Mouse (Mus musculus) forebrain, embryonic 13.5 days (tissue): Measurements from ENCODE around the gene Foxa3. TPM values are rescaled to one million over a fixed set of nuclear protein-coding genes. Genes with fewer than 3 reads are reported as not detected.
A peak's percentile ranks its signal among the peaks of the same experiment; 100 is the strongest.

Experiments used
- ATAC-seq: fragments of 200-750 bp; cut with Nextera tagmentation; 2 replicates; pipeline ENCODE4 v1.8.0; 2017
- H3K27ac ChIP-seq: fragments of 300-500 bp; sonication (generic); 2 replicates; pipeline ENCODE4 v1.5.1; 2015; ENCODE audit warnings: inconsistent platforms, mild to moderate bottlenecking, moderate library complexity
- H3K27me3 ChIP-seq: fragments of 300-500 bp; sonication (generic); 2 replicates; pipeline ENCODE4 v1.6.1; 2015; ENCODE audit warnings: mild to moderate bottlenecking, inconsistent platforms
- H3K36me3 ChIP-seq: fragments of 300-500 bp; sonication (generic); 2 replicates; pipeline ENCODE4 v1.6.1; 2015; ENCODE audit warnings: mild to moderate bottlenecking, inconsistent platforms; ENCODE audit not compliant: poor library complexity, severe bottlenecking
- H3K4me1 ChIP-seq: fragments of 300-500 bp; sonication (generic); 2 replicates; pipeline ENCODE4 v1.6.1; 2015; ENCODE audit warnings: inconsistent platforms
- H3K4me2 ChIP-seq: fragments of 300-500 bp; sonication (generic); 2 replicates; pipeline ENCODE4 v1.6.1; 2015; ENCODE audit warnings: inconsistent platforms, mild to moderate bottlenecking, moderate library complexity
- H3K4me3 ChIP-seq: fragments of 300-500 bp; sonication (generic); 2 replicates; pipeline ENCODE4 v1.5.1; 2015; ENCODE audit warnings: mild to moderate bottlenecking, inconsistent platforms
- H3K9ac ChIP-seq: fragments of 300-500 bp; sonication (generic); 2 replicates; pipeline ENCODE4 v1.6.1; 2015; ENCODE audit warnings: mild to moderate bottlenecking, inconsistent platforms
- H3K9me3 ChIP-seq: fragments of 300-500 bp; sonication (generic); replicated peaks from 2 replicates; pipeline ENCODE4 v1.6.1; 2016; ENCODE audit warnings: inconsistent platforms
- WGBS: fragments of 180-500 bp; shearing (Covaris S2); methylation state at CpG from one replicate; pipeline ENCODE4 v1.1.7; 2015; 5-methylcytosine and 5-hydroxymethylcytosine counted together
- polyA plus RNA-seq: library from polyadenylated mRNA; unstranded; fragments of >200 nt; fragmentation: Nextera tagmentation; extraction: Ambion mirVana; gene quantifications from 2 replicates; pipeline ENCODE4 v1.2.1, GENCODE M21; 2015

Gene Foxa3
- polyA plus RNA-seq, 1 experiment from 2014 or later, result not detected

GRCm38 (mm10) chr7:19052345-19053135 lies 29.2 kb upstream of the Foxa3 start:
- H3K4me3 ChIP-seq, result no peak overlapping the region
- no peaks in the 10 kb centered on the region for H3K9me3 ChIP-seq
- H3K36me3 ChIP-seq, result peaks cover 54% of the 10 kb centered on the region
- no peak for ATAC-seq
- no peak overlapping the region for H3K9ac ChIP-seq
- H3K27me3 ChIP-seq, result no peaks in the 10 kb centered on the region
- no peak overlapping the region for H3K27ac ChIP-seq
- H3K4me2 ChIP-seq, result no peak overlapping the region
- peaks cover 12% of the 10 kb centered on the region for H3K4me1 ChIP-seq
- 88% methylated on average over 15 of the region's 15 CpGs for WGBS

GRCm38 (mm10) chr7:19051161-19051560 lies 27.8 kb upstream of the Foxa3 start:
- peaks cover 12% of the 10 kb centered on the region for H3K4me1 ChIP-seq
- no peak overlapping the region for H3K9ac ChIP-seq
- no peak overlapping the region for H3K27ac ChIP-seq
- ATAC-seq, result no peak
- no peaks in the 10 kb centered on the region for H3K27me3 ChIP-seq
- no peaks in the 10 kb centered on the region for H3K9me3 ChIP-seq
- peaks cover 68% of the 10 kb centered on the region for H3K36me3 ChIP-seq
- no peak overlapping the region for H3K4me2 ChIP-seq
- H3K4me3 ChIP-seq, result no peak overlapping the region
- 77% methylated on average over 4 of the region's 4 CpGs for WGBS

- no peak overlapping the region for H3K4me3 ChIP-seq
- H3K4me2 ChIP-seq, result no peak overlapping the region
- peaks cover 12% of the 10 kb centered on the region for H3K4me1 ChIP-seq
- H3K27ac ChIP-seq, result no peak overlapping the region
- no peaks in the 10 kb centered on the region for H3K27me3 ChIP-seq
- H3K9ac ChIP-seq, result no peak overlapping the region
- H3K36me3 ChIP-seq, result peaks cover 78% of the 10 kb centered on the region
- ATAC-seq, result no peak
- 94% methylated on average over 8 of the region's 8 CpGs for WGBS
- H3K9me3 ChIP-seq, result no peaks in the 10 kb centered on the region
Observed at GRCm38 (mm10) chr7:19050172-19050571, 26.8 kb upstream of the Foxa3 start.

- Histone ChIP-seq H3K36me3 (peaks cover 87% of the 10 kb centered on the region), H3K27ac (no peak overlapping the region), H3K9ac (no peak overlapping the region), H3K27me3 (no peaks in the 10 kb centered on the region), H3K9me3 (no peaks in the 10 kb centered on the region), H3K4me1 (peaks cover 5% of the 10 kb centered on the region; the same call in 1 of the 2 replicates), H3K4me3 (no peak overlapping the region), H3K4me2 (no peak overlapping the region)
- 96% methylated on average over 5 of the region's 5 CpGs for WGBS
- ATAC-seq, result no peak
Observed at GRCm38 (mm10) chr7:19049252-19049651, 25.9 kb upstream of the Foxa3 start.

- no peak for ATAC-seq
- no peak overlapping the region for H3K9ac ChIP-seq
- peaks cover 99% of the 10 kb centered on the region for H3K36me3 ChIP-seq
- H3K27ac ChIP-seq, result no peak overlapping the region
- H3K4me2 ChIP-seq, result no peak overlapping the region
- no peak overlapping the region for H3K4me3 ChIP-seq
- H3K9me3 ChIP-seq, result no peaks in the 10 kb centered on the region
- WGBS, result 93% methylated on average over 14 of the region's 14 CpGs
- H3K27me3 ChIP-seq, result no peaks in the 10 kb centered on the region
- H3K4me1 ChIP-seq, result no peaks in the 10 kb centered on the region
Observed at GRCm38 (mm10) chr7:19048006-19048527, 24.7 kb upstream of the Foxa3 start.

- H3K9me3 ChIP-seq, result no peaks in the 10 kb centered on the region
- H3K4me3 ChIP-seq, result no peak overlapping the region
- ATAC-seq, result no peak
- H3K4me2 ChIP-seq, result no peak overlapping the region
- 94% methylated on average over 11 of the region's 11 CpGs for WGBS
- no peak overlapping the region for H3K27ac ChIP-seq
- H3K4me1 ChIP-seq, result no peaks in the 10 kb centered on the region
- H3K9ac ChIP-seq, result no peak overlapping the region
- no peaks in the 10 kb centered on the region for H3K27me3 ChIP-seq
- H3K36me3 ChIP-seq, result peaks cover 100% of the 10 kb centered on the region
Observed at GRCm38 (mm10) chr7:19046286-19047069, 23.1 kb upstream of the Foxa3 start.

GRCm38 (mm10) chr7:19044616-19045015 lies 21.3 kb upstream of the Foxa3 start:
- H3K9me3 ChIP-seq, result no peaks in the 10 kb centered on the region
- no peak overlapping the region for H3K4me3 ChIP-seq
- no peak overlapping the region for H3K9ac ChIP-seq
- H3K27me3 ChIP-seq, result no peaks in the 10 kb centered on the region
- no peak overlapping the region for H3K27ac ChIP-seq
- H3K4me2 ChIP-seq, result no peak overlapping the region
- peaks cover 100% of the 10 kb centered on the region for H3K36me3 ChIP-seq
- no peak for ATAC-seq
- 94% methylated on average over 6 of the region's 6 CpGs for WGBS
- no peaks in the 10 kb centered on the region for H3K4me1 ChIP-seq

GRCm38 (mm10) chr7:19031641-19032040 lies 8.3 kb upstream of the Foxa3 start:
- H3K9me3 ChIP-seq, result no peaks in the 10 kb centered on the region
- ATAC-seq, result no peak
- H3K27me3 ChIP-seq, result no peaks in the 10 kb centered on the region
- H3K27ac ChIP-seq, result no peak overlapping the region
- H3K36me3 ChIP-seq, result peaks cover 80% of the 10 kb centered on the region
- WGBS, result 67% methylated on average over 4 of the region's 4 CpGs
- no peak overlapping the region for H3K9ac ChIP-seq
- H3K4me1 ChIP-seq, result no peaks in the 10 kb centered on the region
- H3K4me3 ChIP-seq, result no peak overlapping the region
- no peak overlapping the region for H3K4me2 ChIP-seq

GRCm38 (mm10) chr7:19029084-19029653 lies 5.8 kb upstream of the Foxa3 start:
- Histone ChIP-seq H3K27ac (no peak overlapping the region), H3K9me3 (no peaks in the 10 kb centered on the region), H3K4me1 (peaks cover 18% of the 10 kb centered on the region), H3K4me2 (no peak overlapping the region), H3K27me3 (no peaks in the 10 kb centered on the region), H3K4me3 (no peak overlapping the region), H3K9ac (no peak overlapping the region), H3K36me3 (peaks cover 56% of the 10 kb centered on the region)
- WGBS, result 64% methylated on average over 6 of the region's 6 CpGs
- ATAC-seq, result no peak

- Histone ChIP-seq H3K4me1 (peaks cover 18% of the 10 kb centered on the region), H3K9me3 (no peaks in the 10 kb centered on the region), H3K36me3 (peaks cover 46% of the 10 kb centered on the region), H3K9ac (no peak overlapping the region), H3K27me3 (peaks cover 8% of the 10 kb centered on the region), H3K4me3 (no peak overlapping the region), H3K4me2 (no peak overlapping the region), H3K27ac (no peak overlapping the region)
- no peak for ATAC-seq
Observed at GRCm38 (mm10) chr7:19028067-19028466, 4.7 kb upstream of the Foxa3 start.

- peaks cover 14% of the 10 kb centered on the region for H3K36me3 ChIP-seq
- H3K4me2 ChIP-seq, result peak overlapping the region; percentile 92
- peak overlapping the region; percentile 92 for H3K9ac ChIP-seq
- no peaks in the 10 kb centered on the region for H3K9me3 ChIP-seq
- peak overlapping the region; percentile 48; the same call in 1 of the 2 replicates for H3K27ac ChIP-seq
- H3K27me3 ChIP-seq, result peaks cover 40% of the 10 kb centered on the region
- peak overlapping the region; percentile 95 for H3K4me3 ChIP-seq
- 2% methylated on average over 32 of the region's 36 CpGs for WGBS
- ATAC-seq, result peak; percentile 64
- peaks cover 18% of the 10 kb centered on the region for H3K4me1 ChIP-seq
Observed at GRCm38 (mm10) chr7:19024581-19025255, 1.4 kb upstream of the Foxa3 start.
